Mouse (Mus musculus): ENCODE data around the gene Col8a2. TPM values are rescaled to one million over a fixed set of nuclear protein-coding genes. Genes with fewer than 3 reads are reported as not detected.
A peak's percentile ranks its signal among the peaks of the same experiment; 100 is the strongest.

Col8a2 gene
- polyA plus RNA-seq, 1 experiment from 2014 or later, result 2.6 TPM

DNA sequence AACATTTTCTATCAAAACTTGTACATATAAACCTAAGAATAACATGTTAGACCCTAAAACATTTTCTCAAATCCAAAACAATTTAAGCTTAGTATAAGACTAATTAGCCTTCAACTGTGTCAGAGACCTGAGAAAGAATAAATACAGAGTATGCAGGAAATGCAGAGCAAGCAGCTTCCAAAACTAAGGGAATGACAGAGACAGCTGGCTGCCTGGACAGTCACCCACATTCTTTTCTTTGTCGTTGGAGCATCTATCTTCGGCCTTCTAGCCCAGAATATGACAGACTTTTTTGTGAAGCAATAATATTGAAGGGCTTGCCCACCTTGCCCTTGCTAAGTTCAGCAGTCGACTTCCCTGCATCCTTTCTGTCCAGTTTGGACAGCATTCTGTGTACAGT lies 17.3 kb upstream of the Col8a2 start:
- no peaks in the 10 kb centered on the region for H3K9me3 ChIP-seq
- no peak overlapping the region for H3K27ac ChIP-seq
- no peak overlapping the region for H3K9ac ChIP-seq
- H3K4me3 ChIP-seq, result no peak overlapping the region
- no peak for ATAC-seq (replicated peaks)
- peaks cover 13% of the 10 kb centered on the region; the same call in 1 of the 2 replicates for H3K36me3 ChIP-seq (replicated peaks)
- H3K4me2 ChIP-seq, result no peak overlapping the region
- H3K4me1 ChIP-seq, result 0 out of 2 replicates have a peak, but pooled peaks cover 3% of the 10 kb centered on the region
- no peaks in the 10 kb centered on the region for H3K27me3 ChIP-seq (replicated peaks)
- WGBS, result 76% methylated on average over 3 of the region's 3 CpGs

DNA sequence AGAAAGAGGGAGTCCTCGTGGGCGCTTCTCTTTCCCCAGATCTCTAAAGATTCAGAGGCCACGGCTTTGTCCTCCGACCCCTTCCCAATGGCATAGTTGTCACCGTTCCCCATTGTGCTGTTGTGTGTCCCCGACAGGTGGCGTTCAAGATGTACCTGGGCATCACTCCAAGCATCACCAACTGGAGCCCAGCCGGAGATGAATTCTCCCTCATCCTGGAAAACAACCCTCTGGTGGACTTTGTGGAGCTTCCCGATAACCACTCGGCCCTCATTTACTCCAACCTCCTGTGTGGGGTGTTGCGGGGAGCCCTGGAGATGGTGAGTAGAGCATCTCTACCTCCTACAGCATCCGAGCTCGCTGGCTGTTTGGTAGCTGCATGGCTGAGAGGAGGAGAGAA lies 12.8 kb upstream of the Col8a2 start:
- H3K9ac ChIP-seq, result no peak overlapping the region
- H3K4me1 ChIP-seq, result peaks cover 3% of the 10 kb centered on the region; the same call in 1 of the 2 replicates
- WGBS, result 74% methylated on average over 13 of the region's 13 CpGs
- no peak overlapping the region for H3K27ac ChIP-seq
- ATAC-seq (replicated peaks), result no peak
- H3K27me3 ChIP-seq (replicated peaks), result no peaks in the 10 kb centered on the region
- no peaks in the 10 kb centered on the region for H3K9me3 ChIP-seq
- peaks cover 13% of the 10 kb centered on the region; the same call in 1 of the 2 replicates for H3K36me3 ChIP-seq (replicated peaks)
- H3K4me2 ChIP-seq, result no peak overlapping the region
- no peak overlapping the region for H3K4me3 ChIP-seq

- Histone ChIP-seq H3K27me3 (replicated peaks) (no peaks in the 10 kb centered on the region), H3K36me3 (replicated peaks) (peaks cover 13% of the 10 kb centered on the region; the same call in 1 of the 2 replicates), H3K4me1 (peaks cover 3% of the 10 kb centered on the region; the same call in 1 of the 2 replicates), H3K9ac (no peak overlapping the region), H3K9me3 (no peaks in the 10 kb centered on the region), H3K4me3 (no peak overlapping the region), H3K4me2 (no peak overlapping the region), H3K27ac (no peak overlapping the region)
- WGBS, result 88% methylated on average over 4 of the region's 4 CpGs
- no peak for ATAC-seq (replicated peaks)
Measured at GRCm38 (mm10) chr4:126275081-126275480, 11.5 kb upstream of the Col8a2 start.

GRCm38 (mm10) chr4:126275681-126276131 lies 10.9 kb upstream of the Col8a2 start:
- Histone ChIP-seq H3K4me2 (no peak overlapping the region), H3K4me1 (peaks cover 3% of the 10 kb centered on the region; the same call in 1 of the 2 replicates), H3K9me3 (no peaks in the 10 kb centered on the region), H3K4me3 (no peak overlapping the region), H3K36me3 (replicated peaks) (peaks cover 13% of the 10 kb centered on the region; the same call in 1 of the 2 replicates), H3K9ac (no peak overlapping the region), H3K27me3 (replicated peaks) (no peaks in the 10 kb centered on the region), H3K27ac (no peak overlapping the region)
- ATAC-seq (replicated peaks), result no peak
- WGBS, result 90% methylated on average over 13 of the region's 13 CpGs

DNA sequence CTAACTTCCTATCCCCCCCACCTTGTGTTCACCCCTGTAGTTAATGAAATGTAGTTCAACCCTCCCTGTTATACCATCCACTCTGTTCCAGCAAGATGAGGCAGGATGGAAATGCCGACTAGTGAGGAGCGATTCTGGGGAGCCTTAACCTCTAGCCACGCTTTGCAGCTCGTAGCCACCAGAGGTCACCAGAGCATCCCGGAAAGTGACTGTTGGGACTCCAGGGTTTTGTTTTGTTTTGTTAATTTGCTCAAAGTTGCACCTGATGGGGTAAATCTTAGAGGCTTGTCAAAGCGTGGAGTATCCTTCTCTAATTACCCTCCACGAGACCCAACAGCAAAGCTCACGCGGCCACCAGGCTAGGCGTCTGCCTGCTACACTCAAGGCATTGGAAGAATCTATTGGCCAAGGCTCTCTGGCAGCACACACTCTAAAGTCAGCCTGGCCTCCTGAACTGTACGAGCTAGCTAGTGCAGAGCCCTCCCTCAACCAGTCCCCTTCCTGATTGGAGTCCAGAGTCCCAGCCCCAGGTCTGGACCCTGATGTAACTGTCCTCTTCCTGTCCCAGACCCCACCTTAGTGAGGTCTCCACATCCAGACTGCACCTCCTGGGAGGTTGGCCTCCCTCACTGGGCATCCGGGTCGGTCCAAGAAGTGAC lies 8.6 kb upstream of the Col8a2 start:
- no peak overlapping the region for H3K27ac ChIP-seq
- 7% methylated on average over 13 of the region's 13 CpGs for WGBS
- H3K4me3 ChIP-seq, result no peak overlapping the region
- peak overlapping the region; percentile 11; the same call in 1 of the 2 replicates for H3K4me2 ChIP-seq
- H3K4me1 ChIP-seq, result peaks cover 3% of the 10 kb centered on the region; the same call in 1 of the 2 replicates
- H3K27me3 ChIP-seq (replicated peaks), result no peaks in the 10 kb centered on the region
- ATAC-seq (replicated peaks), result peak; percentile 65
- no peaks in the 10 kb centered on the region for H3K9me3 ChIP-seq
- peaks cover 11% of the 10 kb centered on the region; the same call in 1 of the 2 replicates for H3K36me3 ChIP-seq (replicated peaks)
- no peak overlapping the region for H3K9ac ChIP-seq

GRCm38 (mm10) chr4:126278565-126278915 lies 8.1 kb upstream of the Col8a2 start:
- 38% methylated on average over 9 of the region's 9 CpGs for WGBS
- H3K9ac ChIP-seq, result no peak overlapping the region
- peaks cover 3% of the 10 kb centered on the region; the same call in 1 of the 2 replicates for H3K4me1 ChIP-seq
- no peak overlapping the region for H3K27ac ChIP-seq
- no peak overlapping the region for H3K4me2 ChIP-seq
- peaks cover 7% of the 10 kb centered on the region; the same call in 1 of the 2 replicates for H3K36me3 ChIP-seq (replicated peaks)
- no peak overlapping the region for H3K4me3 ChIP-seq
- no peaks in the 10 kb centered on the region for H3K27me3 ChIP-seq (replicated peaks)
- no peaks in the 10 kb centered on the region for H3K9me3 ChIP-seq
- no peak for ATAC-seq (replicated peaks)

DNA sequence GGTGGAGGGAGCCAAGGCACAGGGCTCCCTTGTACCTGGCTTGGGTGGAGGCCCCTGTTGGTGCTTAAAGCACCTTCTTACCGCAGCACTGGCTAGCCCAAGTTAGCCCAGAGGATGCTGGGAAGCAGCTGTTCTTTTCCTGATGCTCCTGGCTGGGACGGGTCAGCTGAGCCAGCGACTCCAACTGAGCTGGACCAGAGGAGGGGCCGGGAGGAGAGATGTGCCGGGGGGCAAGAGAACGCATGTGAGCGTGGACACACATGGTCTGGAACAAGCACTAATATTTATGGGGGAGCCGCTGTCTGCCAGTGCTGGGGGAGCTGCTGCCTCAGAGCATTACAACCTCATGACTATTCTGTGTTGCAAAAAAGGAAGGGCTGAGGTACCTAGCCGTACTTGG lies 7.6 kb upstream of the Col8a2 start:
- no peak for ATAC-seq (replicated peaks)
- Histone ChIP-seq H3K9me3 (no peaks in the 10 kb centered on the region), H3K4me3 (no peak overlapping the region), H3K27ac (no peak overlapping the region), H3K4me1 (peaks cover 3% of the 10 kb centered on the region; the same call in 1 of the 2 replicates), H3K36me3 (replicated peaks) (peaks cover 3% of the 10 kb centered on the region; the same call in 1 of the 2 replicates), H3K9ac (no peak overlapping the region), H3K4me2 (no peak overlapping the region), H3K27me3 (replicated peaks) (peaks cover 1% of the 10 kb centered on the region; the same call in 1 of the 2 replicates)
- WGBS, result 63% methylated on average over 9 of the region's 9 CpGs

GRCm38 (mm10) chr4:126281706-126282105 lies 4.9 kb upstream of the Col8a2 start:
- H3K27ac ChIP-seq, result no peak overlapping the region
- no peak overlapping the region for H3K4me2 ChIP-seq
- H3K36me3 ChIP-seq (replicated peaks), result no peaks in the 10 kb centered on the region; the same call in 1 of the 2 replicates
- no peak for ATAC-seq (replicated peaks)
- no peaks in the 10 kb centered on the region for H3K9me3 ChIP-seq
- H3K4me3 ChIP-seq, result no peak overlapping the region
- 68% methylated on average over 9 of the region's 9 CpGs for WGBS
- H3K9ac ChIP-seq, result no peak overlapping the region
- H3K27me3 ChIP-seq (replicated peaks), result peaks cover 20% of the 10 kb centered on the region
- peaks cover 8% of the 10 kb centered on the region for H3K4me1 ChIP-seq

DNA sequence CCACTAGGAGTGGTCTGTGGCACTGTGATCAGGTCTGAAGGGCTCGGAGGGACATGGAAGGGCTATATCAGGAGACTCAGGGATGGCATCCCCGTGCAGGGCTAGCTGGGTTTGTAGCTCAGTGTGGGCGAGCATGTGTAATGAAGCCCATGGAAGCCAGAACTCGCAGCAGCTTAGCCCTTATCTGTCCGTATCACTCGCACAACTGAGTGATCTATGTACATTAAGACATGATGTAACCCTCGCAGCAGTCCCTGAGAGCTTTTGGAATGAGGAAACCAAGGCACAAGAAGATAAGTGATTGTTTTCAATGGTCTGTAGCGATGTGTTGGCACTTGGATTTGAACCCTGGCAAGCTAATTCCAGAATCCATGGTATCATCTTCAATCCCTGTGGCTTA lies 3.0 kb upstream of the Col8a2 start:
- no peak overlapping the region for H3K9ac ChIP-seq
- no peak overlapping the region for H3K27ac ChIP-seq
- no peaks in the 10 kb centered on the region for H3K36me3 ChIP-seq (replicated peaks)
- no peaks in the 10 kb centered on the region for H3K9me3 ChIP-seq
- H3K4me3 ChIP-seq, result no peak overlapping the region
- ATAC-seq (replicated peaks), result no peak
- peaks cover 38% of the 10 kb centered on the region for H3K27me3 ChIP-seq (replicated peaks)
- WGBS, result 87% methylated on average over 8 of the region's 8 CpGs
- H3K4me2 ChIP-seq, result no peak overlapping the region
- H3K4me1 ChIP-seq, result peaks cover 5% of the 10 kb centered on the region

DNA sequence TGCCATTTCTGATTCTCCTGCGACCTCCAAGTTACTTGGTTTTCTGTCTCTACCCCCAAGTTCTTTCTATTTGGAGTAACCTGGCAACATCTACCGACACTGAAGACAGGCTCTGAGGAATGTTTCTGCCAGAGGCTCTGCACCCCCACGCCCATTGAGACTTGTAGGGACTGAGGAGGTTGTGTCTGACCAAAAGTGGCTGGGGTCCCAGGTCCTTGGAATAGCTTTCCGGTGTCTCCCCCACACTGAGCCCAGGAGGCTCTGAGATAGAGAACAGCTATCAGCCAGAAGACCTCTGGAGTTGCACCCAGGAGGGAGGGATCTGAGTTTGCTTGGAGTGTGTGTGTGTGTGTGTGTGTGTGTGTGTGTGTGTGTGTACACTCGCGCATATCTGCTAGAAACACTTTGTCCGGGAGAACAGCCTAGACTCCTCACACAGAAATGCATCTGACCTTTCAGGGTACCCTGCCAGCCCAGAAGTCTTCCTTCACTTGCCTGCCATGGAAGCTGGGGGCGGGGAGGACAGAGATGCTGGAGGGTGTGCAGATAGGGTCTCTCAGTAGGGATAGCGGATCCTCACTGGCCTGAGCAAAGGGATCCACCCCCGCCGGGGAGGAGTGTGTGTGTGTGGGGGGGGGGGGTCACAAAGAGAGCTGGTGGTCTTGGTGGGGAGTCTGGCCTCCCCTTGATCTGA lies 856 bp downstream of the Col8a2 start:
- Histone ChIP-seq H3K9ac (no peak overlapping the region), H3K9me3 (no peaks in the 10 kb centered on the region), H3K4me3 (no peak overlapping the region), H3K27me3 (replicated peaks) (peaks cover 50% of the 10 kb centered on the region), H3K36me3 (replicated peaks) (no peaks in the 10 kb centered on the region), H3K4me1 (peaks cover 5% of the 10 kb centered on the region), H3K4me2 (no peak overlapping the region), H3K27ac (no peak overlapping the region)
- no peak for ATAC-seq (replicated peaks)
- 25% methylated on average over 11 of the region's 11 CpGs for WGBS

DNA sequence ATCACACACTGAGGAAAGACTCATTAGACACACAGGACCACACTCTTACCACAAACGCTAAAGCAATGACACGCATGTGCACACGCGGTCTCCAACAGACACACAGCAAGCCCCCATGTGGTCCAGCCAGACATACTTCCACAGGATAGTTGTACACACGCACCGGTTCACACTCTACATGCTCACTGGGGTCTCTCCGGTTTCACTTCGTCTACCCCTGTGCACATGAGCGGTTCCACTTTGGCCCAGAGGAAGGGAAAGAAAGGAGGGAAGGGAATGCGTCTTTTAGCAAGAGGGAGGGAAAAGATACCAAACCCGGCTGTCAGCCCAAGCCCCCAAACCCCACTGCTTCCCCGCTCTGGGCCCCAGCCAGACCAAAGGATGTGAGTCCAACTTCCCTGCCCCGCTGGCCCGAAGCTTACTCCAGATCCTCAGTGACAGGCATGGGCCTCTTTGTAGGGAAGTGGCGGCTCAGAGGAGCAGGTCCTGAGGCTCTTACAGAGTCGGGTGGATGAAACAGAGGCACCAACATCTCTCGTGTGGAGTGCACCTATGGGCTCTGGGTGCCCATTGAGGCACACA lies 1.6 kb downstream of the Col8a2 start:
- WGBS, result 36% methylated on average over 17 of the region's 17 CpGs
- H3K4me3 ChIP-seq, result no peak overlapping the region
- H3K9me3 ChIP-seq, result no peaks in the 10 kb centered on the region
- no peak overlapping the region for H3K4me2 ChIP-seq
- no peak overlapping the region for H3K27ac ChIP-seq
- no peaks in the 10 kb centered on the region for H3K36me3 ChIP-seq (replicated peaks)
- H3K9ac ChIP-seq, result no peak overlapping the region
- H3K4me1 ChIP-seq, result peaks cover 5% of the 10 kb centered on the region
- no peak for ATAC-seq (replicated peaks)
- H3K27me3 ChIP-seq (replicated peaks), result peaks cover 50% of the 10 kb centered on the region

DNA sequence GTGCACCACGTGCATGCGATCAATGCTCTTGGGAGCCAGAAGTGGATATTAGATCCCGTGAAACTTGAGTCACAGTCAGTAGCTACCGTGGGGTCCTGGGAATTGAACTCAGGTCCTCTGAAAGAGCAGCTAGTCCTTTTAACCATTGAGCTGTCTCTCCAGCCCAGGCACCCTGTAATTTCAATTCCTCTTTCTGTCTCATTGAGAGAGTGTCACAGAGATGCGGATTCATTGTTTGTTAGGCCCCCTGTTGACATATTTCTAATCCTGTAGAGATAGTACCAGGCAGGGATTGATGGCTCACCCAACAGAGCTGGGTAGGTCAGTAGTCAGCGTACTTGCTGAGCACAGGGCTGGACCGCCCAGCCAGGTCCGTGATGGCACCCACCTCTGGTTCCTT lies 3.7 kb downstream of the Col8a2 start:
- Histone ChIP-seq H3K27me3 (replicated peaks) (peaks cover 44% of the 10 kb centered on the region), H3K4me2 (no peak overlapping the region), H3K9me3 (no peaks in the 10 kb centered on the region), H3K36me3 (replicated peaks) (no peaks in the 10 kb centered on the region), H3K27ac (no peak overlapping the region), H3K4me1 (peaks cover 5% of the 10 kb centered on the region), H3K9ac (no peak overlapping the region), H3K4me3 (no peak overlapping the region)
- no peak for ATAC-seq (replicated peaks)
- WGBS, result 77% methylated on average over 8 of the region's 8 CpGs

Measured in midbrain, embryonic 15.5 days (tissue).